Mouse (Mus musculus): Measurements from ENCODE around the gene Anapc16. TPM values are rescaled to one million over a fixed set of nuclear protein-coding genes. Genes with fewer than 3 reads are reported as not detected.

Anapc16 gene
- total and polyA plus RNA-seq, 3 experiments: 53.7 to 61.5 TPM; not detected in 1

DNA sequence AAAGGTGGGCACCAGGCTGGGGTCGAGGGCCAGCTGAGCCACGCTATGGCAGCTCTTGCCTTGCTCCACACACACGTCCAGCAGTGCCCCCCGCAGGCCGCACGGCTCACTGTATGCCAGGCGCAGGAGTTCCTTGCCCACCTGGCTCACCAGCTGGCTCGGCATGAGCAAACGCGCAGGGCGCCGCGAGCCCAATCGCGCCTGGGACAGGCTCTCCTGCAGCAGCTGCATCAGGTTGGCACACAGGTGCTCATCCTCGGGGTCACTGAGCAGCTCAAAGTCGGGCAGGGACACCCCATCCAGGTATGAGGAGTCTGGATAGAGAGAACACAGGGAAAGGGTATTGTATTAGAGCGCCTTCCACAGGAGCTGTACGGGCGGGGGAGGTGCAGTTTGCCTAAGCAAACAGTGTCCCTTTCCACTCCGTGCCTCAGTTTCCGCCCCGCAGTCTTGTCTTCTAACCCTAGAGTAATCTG is 52.2 kb downstream of the Anapc16 start (continued):
- TF ChIP-seq KAT2A (conservative IDR thresholded peaks at IDR 0.05; ENCODE audit: low read depth, low read length) (no peak), SMC3 (IDR thresholded peaks at IDR 0.05; ENCODE audit: low read depth, low read length) (peak; percentile 38; the same call in 1 of the 2 replicates), ETS1 (IDR thresholded peaks at IDR 0.05; ENCODE audit: low read depth, low read length) (peak; percentile 33; the same call in 1 of the 2 replicates), POLR2AphosphoS5 (IDR thresholded peaks at IDR 0.05; ENCODE audit: borderline replicate concordance, low read depth, low read length) (peak; percentile 51; the same call in 1 of the 2 replicates)

- Histone ChIP-seq H3K27me3 (ENCODE audit: control insufficient read depth in 1 of 2, insufficient read depth in 2 of 2, low read length in 2 of 2) (no peaks in the 10 kb centered on the region), H3K27ac (ENCODE audit: control insufficient read depth, low read depth, low read length) (no peak overlapping the region), H3K79me2 (ENCODE audit: control insufficient read depth, insufficient read depth, low read length, poor library complexity) (peaks cover 18% of the 10 kb centered on the region), H3K9ac (ENCODE audit: control insufficient read depth, low read depth, low read length, poor library complexity, severe bottlenecking) (peak overlapping the region; percentile 74), H3K36me3 (ENCODE audit: control insufficient read depth in 1 of 2, insufficient read depth in 2 of 2, low read length in 2 of 2) (peaks cover 0 to 29% of the 10 kb centered on the region in 2 experiments; a peak in 2 of 4 replicates), H3K4me3 (ENCODE audit: control insufficient read depth in 1 of 2, insufficient read depth in 1 of 2, low read depth in 2 of 2, low read length in 2 of 2) (peak overlapping the region; percentile 76 to 96), H3K4me1 (ENCODE audit: control insufficient read depth in 1 of 2, insufficient read depth in 2 of 2, low read length in 2 of 2) (peaks cover 23 to 33% of the 10 kb centered on the region in 2 experiments), H3K9me3 (replicated peaks; ENCODE audit: insufficient read depth, low read length) (no peaks in the 10 kb centered on the region)
- TF ChIP-seq RCOR1 (IDR thresholded peaks at IDR 0.05; ENCODE audit: low read depth, low read length) (no peak), SMC3 (IDR thresholded peaks at IDR 0.05; ENCODE audit: low read depth, low read length) (no peak), NELFE (IDR thresholded peaks at IDR 0.05; ENCODE audit: low read depth, low read length) (no peak), MXI1 (IDR thresholded peaks at IDR 0.05; ENCODE audit: low read depth, low read length) (no peak; the same call in 1 of the 2 replicates), CHD1 (IDR thresholded peaks at IDR 0.05; ENCODE audit: low read depth, low read length) (no peak), NRF1 (IDR thresholded peaks at IDR 0.05; ENCODE audit: insufficient read depth, low read depth, low read length, poor library complexity, severe bottlenecking) (no peak), POLR2AphosphoS2 (IDR thresholded peaks at IDR 0.05; ENCODE audit: low read length) (no peak), HCFC1 (IDR thresholded peaks at IDR 0.05; ENCODE audit: low read depth, low read length) (no peak), SIN3A (IDR thresholded peaks at IDR 0.05; ENCODE audit: low read length) (no peak), ZKSCAN1 (IDR thresholded peaks at IDR 0.05; ENCODE audit: low read depth, low read length) (no peak), EP300 (IDR thresholded peaks at IDR 0.05; ENCODE audit: low read depth in 1 of 2, low read length in 2 of 2) (no peak), CTCF (IDR thresholded peaks at IDR 0.05 in 2 of 3, conservative IDR thresholded peaks at IDR 0.05 in 1 of 3; ENCODE audit: control insufficient read depth in 1 of 3, insufficient read depth in 1 of 3, low read depth in 2 of 3, low read length in 3 of 3, poor library complexity in 1 of 3, severe bottlenecking in 1 of 3) (no peak), MYB (IDR thresholded peaks at IDR 0.05; ENCODE audit: low read depth, low read length) (no peak), UBTF (IDR thresholded peaks at IDR 0.05; ENCODE audit: borderline replicate concordance, insufficient read depth, low read depth, low read length) (no peak), KAT2A (conservative IDR thresholded peaks at IDR 0.05; ENCODE audit: low read depth, low read length) (no peak), USF1 (IDR thresholded peaks at IDR 0.05; ENCODE audit: low read depth, low read length) (no peak), MAFK (IDR thresholded peaks at IDR 0.05; ENCODE audit: borderline replicate concordance, low read depth, low read length) (no peak), BHLHE40 (IDR thresholded peaks at IDR 0.05; ENCODE audit: borderline replicate concordance, low read depth, low read length) (no peak)
- DNase-seq (ENCODE audit: low read depth, low spot score): no peak
Observed at GRCm38 (mm10) chr10:59949783-59950605, 52.9 kb downstream of the Anapc16 start.

Measured in MEL (cell line).